Mouse (Mus musculus): Measurements from ENCODE around the gene Snn.

GRCm38 (mm10) chr16:11073060-11073459 is 12.3 kb downstream of the Snn start:
- TF ChIP-seq CTCF (IDR thresholded peaks at IDR 0.05; ENCODE audit: borderline replicate concordance, insufficient read depth, low read length) (no peak), POLR2A (IDR thresholded peaks at IDR 0.05; ENCODE audit: low read depth, low read length) (no peak)

Measured in embryonic fibroblast, embryonic 13.5 days (primary cell).